In genomic region chr6:141430134-141430533, GRCm38 (mm10) we compare ENCODE assay signal across 14 mouse cellular contexts.
DNase-seq lines count a peak whose midpoint lies in the region; ATAC-seq and TF ChIP-seq lines count a peak whose summit lies in the region.
"Had no signal": no experiment of that assay in that cellular context is flagged by ENCODE, and none has a peak within 500 bp of the region (broad histone marks: within the 10 kb centered on the region; RNA-seq: fewer than 3 reads in every experiment).

No protein-coding gene starts in this region.

- peaks cover 2% of the 10 kb centered on the region; the same call in 1 of the 2 replicates for H3K36me3 ChIP-seq in heart, adult 2 months (ENCODE audit: control insufficient read depth, insufficient read depth, low read length)
- no peaks in the 10 kb centered on the region for H3K36me3 ChIP-seq in lung, embryonic 14.5 days (ENCODE audit: insufficient read depth)
- H3K36me3 ChIP-seq in ES-E14 (ENCODE audit: control insufficient read depth, insufficient read depth, low read length, poor library complexity, severe bottlenecking) = no peaks in the 10 kb centered on the region
- H3K36me3 ChIP-seq in midbrain, embryonic 14.5 days (ENCODE audit: control insufficient read depth, insufficient read depth, low read length) = no peaks in the 10 kb centered on the region

- peak; percentile 65 for TF ChIP-seq CTCF in heart, adult 2 months (IDR thresholded peaks at IDR 0.05)
- peak; percentile 66 for TF ChIP-seq CTCF in lung, embryonic 14.5 days (IDR thresholded peaks at IDR 0.05; ENCODE audit: low read depth)

- in situ Hi-C loops in ES-E14 (cut with MboI; ENCODE audit: low sequenced_read_pairs in 2 of 2, unreplicated experiment in 2 of 2) = loop anchor here (25.0 kb wide), 1 partner anchor 518 kb away; no protein-coding TSS in a partner anchor

- H3K4me2 ChIP-seq in lung, embryonic 14.5 days = no peak overlapping the region
- H3K4me2 ChIP-seq in midbrain, embryonic 14.5 days (ENCODE audit: low read length) = no peak overlapping the region
- H3K4me2 ChIP-seq: embryonic facial prominence, embryonic 13.5 days had no signal

- H3K4me1 ChIP-seq in heart, adult 2 months (ENCODE audit: control insufficient read depth, insufficient read depth, low read length) = peaks cover 3% of the 10 kb centered on the region
- H3K4me1 ChIP-seq in lung, embryonic 14.5 days (ENCODE audit: insufficient read depth) = peaks cover 8% of the 10 kb centered on the region
- no peaks in the 10 kb centered on the region for H3K4me1 ChIP-seq in ES-E14 (ENCODE audit: control insufficient read depth in 2 of 2, insufficient read depth in 2 of 2, low read length in 2 of 2, poor library complexity in 1 of 2)
- peaks cover 5% of the 10 kb centered on the region; the same call in 1 of the 2 replicates for H3K4me1 ChIP-seq in midbrain, embryonic 14.5 days (ENCODE audit: control insufficient read depth, insufficient read depth, low read length)

- no peak overlapping the region for H3K27ac ChIP-seq in heart, adult 2 months
- no peak overlapping the region for H3K27ac ChIP-seq in lung, embryonic 14.5 days (ENCODE audit: low read depth)
- H3K27ac ChIP-seq in ES-E14 (ENCODE audit: insufficient read depth, low read depth, low read length, poor library complexity, severe bottlenecking) = no peak overlapping the region
- no peak overlapping the region for H3K27ac ChIP-seq in midbrain, embryonic 14.5 days (replicated peaks; ENCODE audit: low read depth, low read length)
- H3K27ac ChIP-seq: embryonic facial prominence, embryonic 13.5 days had no signal

- intact Hi-C loops in heart, adult 2 months (cut with DNase I) = no loop called here
- intact Hi-C loops in heart, postnatal 10 days (cut with DNase I) = no loop called here

- TF ChIP-seq EP300 in heart, adult 2 months (IDR thresholded peaks at IDR 0.05; ENCODE audit: insufficient read depth, low read depth, low read length) = no peak

- H3K4me3 ChIP-seq in heart, adult 2 months = no peak overlapping the region
- H3K4me3 ChIP-seq in lung, embryonic 14.5 days (ENCODE audit: low read depth, low read length) = no peak overlapping the region
- H3K4me3 ChIP-seq in ES-E14 (ENCODE audit: insufficient read depth in 1 of 2, low read depth in 1 of 2, low read length in 2 of 2, poor library complexity in 1 of 2, severe bottlenecking in 1 of 2) = no peak overlapping the region
- no peak overlapping the region for H3K4me3 ChIP-seq in midbrain, embryonic 14.5 days (replicated peaks; ENCODE audit: low read depth, low read length)
- H3K4me3 ChIP-seq: embryonic facial prominence, embryonic 13.5 days had no signal

- H3K27me3 ChIP-seq in heart, adult 2 months (ENCODE audit: control insufficient read depth, insufficient read depth, low read length) = no peaks in the 10 kb centered on the region
- no peaks in the 10 kb centered on the region for H3K27me3 ChIP-seq in lung, embryonic 14.5 days (ENCODE audit: insufficient read depth, low read length)
- no peaks in the 10 kb centered on the region for H3K27me3 ChIP-seq in midbrain, embryonic 14.5 days (ENCODE audit: control insufficient read depth, insufficient read depth, low read length)
- H3K27me3 ChIP-seq: embryonic facial prominence, embryonic 13.5 days had no signal

- H3K79me2 ChIP-seq in heart, adult 2 months (replicated peaks; ENCODE audit: control insufficient read depth, insufficient read depth, low read length) = no peaks in the 10 kb centered on the region

- 100% methylated on average over 1 of the region's 1 CpGs for WGBS in heart, adult 2 months
- 93% methylated on average over 1 of the region's 1 CpGs for WGBS in lung, embryonic 14.5 days
- WGBS in midbrain, embryonic 14.5 days = 95% methylated on average over 1 of the region's 1 CpGs

- DNase-seq in heart, adult 2 months = no peak
- no peak for DNase-seq in heart, postnatal 10 days
- peak; percentile 48 for DNase-seq in lung, embryonic 14.5 days
- no peak for DNase-seq in lung, postnatal 36 days
- DNase-seq in ES-E14 (ENCODE audit: low read depth, low spot score) = peak; percentile 28
- DNase-seq in induced T-regulatory cell, adult 2 months (ENCODE audit: low read depth) = peak; percentile 2
- DNase-seq in B cell, adult 2 months = no peak
- no peak for DNase-seq in midbrain, embryonic 14.5 days
- DNase-seq: adrenal gland, postnatal 14 days; cerebellum, adult 18-20 months; heart, adult 11 months; kidney, postnatal 14 days; thymus, adult 18-20 months had no signal

- no peaks in the 10 kb centered on the region for H3K9me3 ChIP-seq in lung, embryonic 14.5 days (ENCODE audit: low read depth, low read length)
- no peaks in the 10 kb centered on the region for H3K9me3 ChIP-seq in ES-E14 (ENCODE audit: control insufficient read depth, insufficient read depth, low read depth, low read length)
- H3K9me3 ChIP-seq in midbrain, embryonic 14.5 days (ENCODE audit: control insufficient read depth, low read length) = no peaks in the 10 kb centered on the region
- H3K9me3 ChIP-seq: embryonic facial prominence, embryonic 13.5 days had no signal

- ATAC-seq in lung, embryonic 14.5 days (ENCODE audit: insufficient read depth) = no peak
- no peak for ATAC-seq in midbrain, embryonic 14.5 days (ENCODE audit: low FRiP score, low TSS enrichment)

- no peak for TF ChIP-seq POLR2A in heart, adult 2 months (IDR thresholded peaks at IDR 0.05; ENCODE audit: insufficient read depth, low read depth, low read length)

- no peak overlapping the region for H3K9ac ChIP-seq in heart, adult 2 months (ENCODE audit: low read depth, low read length)
- H3K9ac ChIP-seq in lung, embryonic 14.5 days = no peak overlapping the region
- H3K9ac ChIP-seq in ES-E14 (ENCODE audit: insufficient read depth, low read depth, low read length, poor library complexity, severe bottlenecking) = no peak overlapping the region
- no peak overlapping the region for H3K9ac ChIP-seq in midbrain, embryonic 14.5 days (replicated peaks; ENCODE audit: low read length)
- H3K9ac ChIP-seq: embryonic facial prominence, embryonic 13.5 days had no signal

TF ChIP-seq in ES-E14, 5 proteins besides CTCF, POLR2A, EP300 and RAD21:
- no peak for TF ChIP-seq MAFK (IDR thresholded peaks at IDR 0.05; ENCODE audit: insufficient read depth, low read depth, low read length)
- TF ChIP-seq ZC3H11A (IDR thresholded peaks at IDR 0.05; ENCODE audit: borderline replicate concordance, low read depth, low read length) = no peak
- no peak for TF ChIP-seq HCFC1 (IDR thresholded peaks at IDR 0.05; ENCODE audit: borderline replicate concordance, insufficient read depth, low read length)
- TF ChIP-seq CHD2 (IDR thresholded peaks at IDR 0.05; ENCODE audit: low read depth, low read length) = no peak
- TF ChIP-seq ZNF384 (IDR thresholded peaks at IDR 0.05; ENCODE audit: low read depth, low read length) = no peak

Comparison
In these comparisons a context has a peak if more than half of its experiments do, and no peak if none do; other contexts are left out.
1. DNase-seq: peak in lung, embryonic 14.5 days (single experiment), ES-E14 (single experiment) and induced T-regulatory cell, adult 2 months (single experiment); none in heart, adult 2 months (0 of 2), heart, postnatal 10 days (0 of 2), lung, postnatal 36 days (single experiment), B cell, adult 2 months (0 of 2) and midbrain, embryonic 14.5 days (single experiment).